Mouse (Mus musculus) heart, embryonic 11.5 days (tissue): Measurements from ENCODE around the gene Timm10b. TPM values are rescaled to one million over a fixed set of nuclear protein-coding genes. Genes with fewer than 3 reads are reported as not detected.

Experiments used
- ATAC-seq: fragments of 200-750 bp; cut with Nextera tagmentation; replicated peaks from 2 replicates; pipeline ENCODE4 v1.8.0; 2017; ENCODE audit warnings: moderate library complexity; ENCODE audit not compliant: insufficient number of reproducible peaks, low FRiP score, low TSS enrichment
- H3K27ac ChIP-seq: fragments of 300-500 bp; sonication (generic); 2 replicates; pipeline ENCODE4 v1.5.1; 2014; ENCODE audit warnings: mild to moderate bottlenecking, low read depth, low read length
- H3K27me3 ChIP-seq: fragments of 300-500 bp; sonication (generic); 2 replicates; pipeline ENCODE4 v1.6.1; 2014; ENCODE audit warnings: mild to moderate bottlenecking, low read length, mixed read lengths; ENCODE audit not compliant: control insufficient read depth, insufficient read depth
- H3K36me3 ChIP-seq: fragments of 300-500 bp; sonication (generic); 2 replicates; pipeline ENCODE4 v1.6.1; 2014; ENCODE audit warnings: mild to moderate bottlenecking, low read length, moderate library complexity, mixed read lengths; ENCODE audit not compliant: control insufficient read depth, insufficient read depth
- H3K4me1 ChIP-seq: fragments of 300-500 bp; sonication (generic); 2 replicates; pipeline ENCODE4 v1.6.1; 2014; ENCODE audit warnings: low read length; ENCODE audit not compliant: control insufficient read depth, insufficient read depth
- H3K4me2 ChIP-seq: fragments of 300-500 bp; sonication (generic); 2 replicates; pipeline ENCODE4 v1.6.1; 2014; ENCODE audit warnings: mild to moderate bottlenecking, moderate library complexity
- H3K4me3 ChIP-seq: fragments of 300-500 bp; sonication (generic); 2 replicates; pipeline ENCODE4 v1.5.1; 2014; ENCODE audit warnings: low read depth, low read length
- H3K9ac ChIP-seq: fragments of 300-500 bp; sonication (generic); 2 replicates; pipeline ENCODE4 v1.6.1; 2014; ENCODE audit warnings: mild to moderate bottlenecking, low read depth, low read length, moderate library complexity
- H3K9me3 ChIP-seq: fragments of 300-500 bp; sonication (generic); replicated peaks from 2 replicates; pipeline ENCODE4 v1.6.1; 2016; ENCODE audit warnings: low read length; ENCODE audit not compliant: control insufficient read depth
- WGBS: fragments of 180-500 bp; shearing (Covaris S2); extraction: QIAGEN DNeasy Blood & Tissue Kit; methylation state at CpG from one replicate; pipeline ENCODE4 v1.1.7; 2014; ENCODE audit not compliant: insufficient replicate concordance; 5-methylcytosine and 5-hydroxymethylcytosine counted together
- polyA plus RNA-seq: library from polyadenylated mRNA; unstranded; fragments of >200 nt; fragmentation: Nextera tagmentation; extraction: Ambion mirVana; gene quantifications from 2 replicates; pipeline ENCODE4 v1.2.1, GENCODE M21; 2014

Gene Timm10b
- polyA plus RNA-seq, 1 experiment from 2014 or later: 160 TPM

DNA sequence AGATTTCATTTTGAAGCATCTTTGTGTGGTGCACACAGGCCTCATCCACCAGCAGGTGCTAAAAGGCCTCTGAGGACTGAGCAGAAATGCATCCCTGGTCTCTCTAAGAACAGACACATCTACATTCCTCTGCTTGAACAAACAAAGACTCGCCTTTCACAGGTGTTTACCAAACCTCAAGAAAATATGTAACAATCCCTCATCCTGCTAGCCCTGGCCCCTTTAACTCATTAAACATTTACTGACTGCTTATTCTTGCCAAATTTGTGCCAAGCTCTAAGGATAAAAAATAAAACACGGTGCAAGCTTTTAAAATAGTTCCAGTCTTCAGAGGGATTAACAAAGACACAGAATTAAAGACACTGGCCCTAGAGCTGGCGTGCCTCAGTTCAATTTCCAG, 20.2 kb upstream of the Timm10b start:
- no peaks in the 10 kb centered on the region for H3K9me3 ChIP-seq
- no peak overlapping the region for H3K4me3 ChIP-seq
- H3K4me2 ChIP-seq: no peak overlapping the region
- 78% methylated on average over 3 of the region's 3 CpGs for WGBS
- no peak overlapping the region for H3K9ac ChIP-seq
- ATAC-seq: no peak
- no peaks in the 10 kb centered on the region for H3K27me3 ChIP-seq
- H3K27ac ChIP-seq: no peak overlapping the region
- 0 out of 2 replicates have a peak, but pooled peaks cover 4% of the 10 kb centered on the region for H3K4me1 ChIP-seq
- H3K36me3 ChIP-seq: peaks cover 25% of the 10 kb centered on the region

GRCm38 (mm10) chr7:105621053-105621452, 18.8 kb upstream of the Timm10b start:
- no peak overlapping the region for H3K27ac ChIP-seq
- H3K9ac ChIP-seq: no peak overlapping the region
- H3K4me1 ChIP-seq: peaks cover 4% of the 10 kb centered on the region; the same call in 1 of the 2 replicates
- H3K36me3 ChIP-seq: peaks cover 29% of the 10 kb centered on the region
- H3K4me2 ChIP-seq: no peak overlapping the region
- H3K9me3 ChIP-seq: no peaks in the 10 kb centered on the region
- ATAC-seq: no peak
- 57% methylated on average over 4 of the region's 4 CpGs for WGBS
- no peak overlapping the region for H3K4me3 ChIP-seq
- H3K27me3 ChIP-seq: no peaks in the 10 kb centered on the region

GRCm38 (mm10) chr7:105621646-105622292, 18.1 kb upstream of the Timm10b start:
- Histone ChIP-seq H3K9ac (no peak overlapping the region), H3K4me1 (peaks cover 4% of the 10 kb centered on the region; the same call in 1 of the 2 replicates)
- 58% methylated on average over 8 of the region's 8 CpGs for WGBS

GRCm38 (mm10) chr7:105625397-105625796, 14.5 kb upstream of the Timm10b start:
- Histone ChIP-seq H3K36me3 (peaks cover 6% of the 10 kb centered on the region; the same call in 1 of the 2 replicates), H3K4me2 (no peak overlapping the region), H3K27me3 (no peaks in the 10 kb centered on the region), H3K4me1 (peaks cover 20% of the 10 kb centered on the region), H3K9ac (no peak overlapping the region), H3K4me3 (no peak overlapping the region), H3K9me3 (no peaks in the 10 kb centered on the region), H3K27ac (no peak overlapping the region)
- 70% methylated on average over 6 of the region's 6 CpGs for WGBS
- ATAC-seq: 0 out of 2 replicates have a peak, but pooled peaks have one; percentile 2

More at GRCm38 (mm10) chr7:105621646-105622292, 18.1 kb upstream of the Timm10b start:
- Histone ChIP-seq H3K4me3 (no peak overlapping the region), H3K36me3 (peaks cover 26% of the 10 kb centered on the region), H3K9me3 (no peaks in the 10 kb centered on the region), H3K27ac (no peak overlapping the region), H3K27me3 (no peaks in the 10 kb centered on the region), H3K4me2 (no peak overlapping the region)
- ATAC-seq: no peak

GRCm38 (mm10) chr7:105628633-105629032, 11.2 kb upstream of the Timm10b start:
- Histone ChIP-seq H3K4me2 (no peak overlapping the region; the same call in 1 of the 2 replicates), H3K9ac (no peak overlapping the region), H3K27me3 (no peaks in the 10 kb centered on the region), H3K9me3 (no peaks in the 10 kb centered on the region), H3K4me1 (peaks cover 27% of the 10 kb centered on the region), H3K4me3 (no peak overlapping the region), H3K36me3 (peaks cover 3% of the 10 kb centered on the region; the same call in 1 of the 2 replicates), H3K27ac (peak overlapping the region; percentile 7; the same call in 1 of the 2 replicates)
- ATAC-seq: peak; percentile 24; the same call in 1 of the 2 replicates
- whole genome bisulfite sequencing: 20% methylated on average over 3 of the region's 3 CpGs

- H3K27ac ChIP-seq: no peak overlapping the region
- peak overlapping the region; percentile 93 for H3K9ac ChIP-seq
Measured at GRCm38 (mm10) chr7:105632551-105632972, 7.3 kb upstream of the Timm10b start.

DNA sequence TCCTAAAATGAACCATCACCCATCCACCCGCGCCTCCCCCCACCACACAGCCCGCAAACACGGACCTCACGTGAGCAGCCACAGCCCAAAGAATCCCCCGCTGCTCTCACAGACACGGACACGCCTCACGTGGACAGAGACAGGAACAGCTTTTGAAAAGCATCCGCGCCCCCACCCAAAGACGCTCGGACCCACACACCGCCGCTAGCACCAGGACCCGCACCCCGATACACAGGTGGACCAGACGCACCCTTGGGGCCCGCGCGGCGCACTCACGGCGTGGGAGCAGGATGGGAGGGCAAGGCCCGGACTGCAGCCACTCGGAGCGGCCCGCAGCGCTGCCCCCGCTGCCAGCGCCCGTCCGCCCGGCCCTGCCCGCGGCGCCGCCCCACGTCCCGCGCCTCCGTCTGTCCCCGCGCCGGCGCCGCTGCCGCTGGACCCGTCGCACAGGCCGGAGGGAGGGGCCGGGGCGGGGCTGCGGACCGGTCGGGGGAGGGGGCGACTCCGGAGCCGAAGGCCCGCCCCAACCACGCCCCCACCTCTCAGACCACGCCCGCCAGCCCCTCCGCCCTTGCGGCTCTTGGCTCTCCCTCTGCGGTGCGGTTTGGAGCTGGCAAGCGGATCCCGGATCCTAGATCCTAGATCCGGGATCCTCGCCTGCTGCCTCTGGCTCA, 6.6 kb upstream of the Timm10b start, which contains the start of gene Trim3:
Trim3 (minus strand) TSS at position 445 of the 674 bp plus-strand sequence.
- H3K9me3 ChIP-seq: no peaks in the 10 kb centered on the region
- H3K4me2 ChIP-seq: peak within 1 kb of the TSS; percentile 72
- under 1% methylated on average over 60 of the region's 71 CpGs for WGBS
- H3K27me3 ChIP-seq: no peaks in the 10 kb centered on the region
- peaks cover 24% of the 10 kb centered on the region for H3K4me1 ChIP-seq
- peaks cover 5% of the 10 kb centered on the region for H3K36me3 ChIP-seq
- H3K9ac ChIP-seq: peak within 1 kb of the TSS; percentile 93
- 0 out of 2 replicates have a peak within 1 kb of the TSS, but pooled peaks have one; percentile 7 for H3K27ac ChIP-seq
- ATAC-seq: peak; percentile 92
- H3K4me3 ChIP-seq: peak within 1 kb of the TSS; percentile 88

More at GRCm38 (mm10) chr7:105632551-105632972, 7.3 kb upstream of the Timm10b start:
- Histone ChIP-seq H3K4me2 (peak overlapping the region; percentile 72), H3K9me3 (no peaks in the 10 kb centered on the region), H3K4me1 (peaks cover 27% of the 10 kb centered on the region), H3K4me3 (peak overlapping the region; percentile 88), H3K27me3 (no peaks in the 10 kb centered on the region), H3K36me3 (peaks cover 3% of the 10 kb centered on the region)
- 13% methylated on average over 4 of the region's 4 CpGs for WGBS
- no peak for ATAC-seq

GRCm38 (mm10) chr7:105633801-105634135, 6.1 kb upstream of the Timm10b start:
- Histone ChIP-seq H3K36me3 (peaks cover 5% of the 10 kb centered on the region), H3K9me3 (no peaks in the 10 kb centered on the region), H3K4me1 (peaks cover 19% of the 10 kb centered on the region), H3K27ac (0 out of 2 replicates have a peak overlapping the region, but pooled peaks have one; percentile 7), H3K4me3 (peak overlapping the region; percentile 88), H3K27me3 (no peaks in the 10 kb centered on the region), H3K4me2 (peak overlapping the region; percentile 72), H3K9ac (peak overlapping the region; percentile 93)
- 2% methylated on average over 10 of the region's 10 CpGs for WGBS
- no peak for ATAC-seq
